Mouse (Mus musculus): ENCODE data around the gene Chaf1a. TPM values are rescaled to one million over a fixed set of nuclear protein-coding genes. Genes with fewer than 3 reads are reported as not detected.
A peak's percentile ranks its signal among the peaks of the same experiment; 100 is the strongest.

Chaf1a gene
- total and polyA plus RNA-seq, 2 experiments from 2014 or later, result 4.5 to 6.1 TPM

- peak within 1 kb of the TSS; percentile 97 for H3K4me2 ChIP-seq (ENCODE audit: low read depth, low read length)
- H3K9me3 ChIP-seq (ENCODE audit: low read length), result no peaks in the 10 kb centered on the region
- H3K27ac ChIP-seq, result peak within 1 kb of the TSS; percentile 80
- 1% methylated on average over 61 of the region's 61 CpGs for WGBS
- H3K27me3 ChIP-seq (ENCODE audit: insufficient read depth, low read length), result no peaks in the 10 kb centered on the region
- TF ChIP-seq CTCF (IDR thresholded peaks at IDR 0.05; ENCODE audit: low read depth), result no peak
- peak; percentile 94 for ATAC-seq
- peak within 1 kb of the TSS; percentile 96 for H3K4me3 ChIP-seq (ENCODE audit: low read length)
- peaks cover 4% of the 10 kb centered on the region; the same call in 1 of the 2 replicates for H3K36me3 ChIP-seq (ENCODE audit: insufficient read depth, low read length)
- H3K9ac ChIP-seq (replicated peaks; ENCODE audit: low read length), result peak within 1 kb of the TSS; percentile 84
- peaks cover 18% of the 10 kb centered on the region for H3K4me1 ChIP-seq (ENCODE audit: insufficient read depth, low read length)
- DNase-seq (ENCODE audit: low spot score), result peak; percentile 100
Measured at GRCm38 (mm10) chr17:56078880-56079795, 38.9 kb downstream of the Chaf1a start, which contains the start of gene Hdgfl2. Gene Hdgfl2, plus strand, starts transcription at chr17:56079634.

- peak; percentile 11 for DNase-seq (ENCODE audit: low spot score)
- peaks cover 5% of the 10 kb centered on the region; the same call in 1 of the 2 replicates for H3K36me3 ChIP-seq (ENCODE audit: insufficient read depth, low read length)
- H3K27ac ChIP-seq, result peak overlapping the region; percentile 80
- H3K4me1 ChIP-seq (ENCODE audit: insufficient read depth, low read length), result peaks cover 18% of the 10 kb centered on the region
- H3K27me3 ChIP-seq (ENCODE audit: insufficient read depth, low read length), result no peaks in the 10 kb centered on the region
- TF ChIP-seq CTCF (IDR thresholded peaks at IDR 0.05; ENCODE audit: low read depth), result no peak
- H3K4me3 ChIP-seq (ENCODE audit: low read length), result peak overlapping the region; percentile 96
- no peak for ATAC-seq
- H3K9me3 ChIP-seq (ENCODE audit: low read length), result no peaks in the 10 kb centered on the region
- whole genome bisulfite sequencing, result 2% methylated on average over 11 of the region's 11 CpGs
- peak overlapping the region; percentile 97 for H3K4me2 ChIP-seq (ENCODE audit: low read depth, low read length)
- peak overlapping the region; percentile 84 for H3K9ac ChIP-seq (replicated peaks; ENCODE audit: low read length)
Measured at GRCm38 (mm10) chr17:56079921-56080320, 39.7 kb downstream of the Chaf1a start.

- Histone ChIP-seq H3K27ac (peak overlapping the region; percentile 20; the same call in 1 of the 2 replicates), H3K4me2 (ENCODE audit: low read depth, low read length) (peak overlapping the region; percentile 97), H3K9ac (replicated peaks; ENCODE audit: low read length) (peak overlapping the region; percentile 84), H3K27me3 (ENCODE audit: insufficient read depth, low read length) (no peaks in the 10 kb centered on the region), H3K36me3 (ENCODE audit: insufficient read depth, low read length) (peaks cover 5% of the 10 kb centered on the region; the same call in 1 of the 2 replicates), H3K9me3 (ENCODE audit: low read length) (no peaks in the 10 kb centered on the region), H3K4me1 (ENCODE audit: insufficient read depth, low read length) (peaks cover 18% of the 10 kb centered on the region), H3K4me3 (ENCODE audit: low read length) (peak overlapping the region; percentile 96)
- peak; percentile 18; the same call in 1 of the 2 replicates for TF ChIP-seq CTCF (IDR thresholded peaks at IDR 0.05; ENCODE audit: low read depth)
- ATAC-seq (peak; percentile 38), DNase-seq (ENCODE audit: low spot score) (peak; percentile 87)
- WGBS, result 7% methylated on average over 8 of the region's 8 CpGs
Measured at GRCm38 (mm10) chr17:56080781-56081585, 40.7 kb downstream of the Chaf1a start.

- Histone ChIP-seq H3K4me2 (ENCODE audit: low read depth, low read length) (no peak overlapping the region), H3K4me1 (ENCODE audit: insufficient read depth, low read length) (no peaks in the 10 kb centered on the region), H3K27ac (no peak overlapping the region), H3K9me3 (ENCODE audit: low read length) (no peaks in the 10 kb centered on the region), H3K27me3 (ENCODE audit: insufficient read depth, low read length) (no peaks in the 10 kb centered on the region), H3K9ac (replicated peaks; ENCODE audit: low read length) (no peak overlapping the region), H3K4me3 (ENCODE audit: low read length) (no peak overlapping the region), H3K36me3 (ENCODE audit: insufficient read depth, low read length) (peaks cover 22% of the 10 kb centered on the region; the same call in 1 of the 2 replicates)
- TF ChIP-seq CTCF (IDR thresholded peaks at IDR 0.05; ENCODE audit: low read depth), result no peak
- no peak for DNase-seq (ENCODE audit: low spot score)
- 83% methylated on average over 1 of the region's 1 CpGs for WGBS
- no peak for ATAC-seq
Measured at GRCm38 (mm10) chr17:56092312-56092711, 52.1 kb downstream of the Chaf1a start.

GRCm38 (mm10) chr17:56092794-56093193, 52.6 kb downstream of the Chaf1a start:
- H3K36me3 ChIP-seq (ENCODE audit: insufficient read depth, low read length), result peaks cover 26% of the 10 kb centered on the region; the same call in 1 of the 2 replicates
- ATAC-seq (0 out of 2 replicates have a peak, but pooled peaks have one; percentile 21), DNase-seq (ENCODE audit: low spot score) (no peak)
- no peaks in the 10 kb centered on the region for H3K4me1 ChIP-seq (ENCODE audit: insufficient read depth, low read length)
- no peaks in the 10 kb centered on the region for H3K27me3 ChIP-seq (ENCODE audit: insufficient read depth, low read length)
- H3K9ac ChIP-seq (replicated peaks; ENCODE audit: low read length), result no peak overlapping the region
- H3K4me2 ChIP-seq (ENCODE audit: low read depth, low read length), result no peak overlapping the region
- H3K4me3 ChIP-seq (ENCODE audit: low read length), result no peak overlapping the region
- no peaks in the 10 kb centered on the region for H3K9me3 ChIP-seq (ENCODE audit: low read length)
- H3K27ac ChIP-seq, result no peak overlapping the region; the same call in 1 of the 2 replicates
- TF ChIP-seq CTCF (IDR thresholded peaks at IDR 0.05; ENCODE audit: low read depth), result no peak
- 95% methylated on average over 1 of the region's 1 CpGs for WGBS

GRCm38 (mm10) chr17:56096883-56097282, 56.6 kb downstream of the Chaf1a start:
- peaks cover 57% of the 10 kb centered on the region for H3K36me3 ChIP-seq (ENCODE audit: insufficient read depth, low read length)
- ATAC-seq, result no peak
- DNase-seq (ENCODE audit: low spot score), result no peak
- no peak overlapping the region for H3K4me2 ChIP-seq (ENCODE audit: low read depth, low read length)
- no peak overlapping the region for H3K27ac ChIP-seq
- no peak for TF ChIP-seq CTCF (IDR thresholded peaks at IDR 0.05; ENCODE audit: low read depth)
- no peaks in the 10 kb centered on the region for H3K4me1 ChIP-seq (ENCODE audit: insufficient read depth, low read length)
- H3K9me3 ChIP-seq (ENCODE audit: low read length), result no peaks in the 10 kb centered on the region
- H3K4me3 ChIP-seq (ENCODE audit: low read length), result no peak overlapping the region
- 93% methylated on average over 12 of the region's 12 CpGs for WGBS
- no peaks in the 10 kb centered on the region for H3K27me3 ChIP-seq (ENCODE audit: insufficient read depth, low read length)
- no peak overlapping the region for H3K9ac ChIP-seq (replicated peaks; ENCODE audit: low read length)

Data from hindbrain, postnatal 0 days (tissue).